Mouse (Mus musculus) thymus, adult 2 months (tissue): ENCODE results near the gene BC030499.

ENCODE experiments used
- CTCF ChIP-seq: fragments of 200-500 bp; IDR thresholded peaks from 2 replicates; pipeline ENCODE4 v1.5.1; 2012; ENCODE audit warnings: mild to moderate bottlenecking, control low read depth, low read length, moderate library complexity, borderline replicate concordance; ENCODE audit not compliant: control insufficient read depth, poor library complexity, insufficient read depth; ENCODE audit errors: extremely low read depth
- POLR2A ChIP-seq: fragments of 200-500 bp; IDR thresholded peaks from 2 replicates; pipeline ENCODE4 v1.6.1; 2012; ENCODE audit warnings: mild to moderate bottlenecking, low read length, control low read depth, moderate library complexity; ENCODE audit not compliant: control insufficient read depth, poor library complexity, insufficient read depth; ENCODE audit errors: extremely low read depth

DNA sequence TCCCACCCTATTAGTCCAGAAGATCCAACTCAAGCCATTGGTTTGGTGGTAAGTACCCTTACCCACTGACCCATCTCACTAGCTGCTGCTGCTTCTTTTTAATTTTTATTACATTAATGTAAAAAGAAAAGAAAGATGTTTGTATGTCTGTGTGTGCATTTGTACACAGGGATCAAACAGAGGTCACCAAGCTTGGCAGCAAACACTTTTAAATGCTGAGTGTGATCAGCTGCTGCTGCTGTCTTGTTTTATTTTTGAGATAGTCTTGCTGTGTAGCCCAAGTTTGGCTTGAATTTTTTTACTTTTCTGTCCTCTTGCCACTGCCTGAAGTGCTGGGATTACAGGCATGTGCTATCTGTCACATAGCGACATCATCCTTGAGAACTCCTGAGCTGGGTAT is 15.0 kb upstream of the BC030499 start:
- no peak for TF ChIP-seq POLR2A
- TF ChIP-seq CTCF = no peak
